Mouse (Mus musculus): ENCODE measurements at regions not wholly inside any gene's neighbourhood (a gene's known extent, or its start where the extent isn't known, plus 50 kb on each side); places are given as distances from the start of the nearest gene placed in this dataset.

DNA sequence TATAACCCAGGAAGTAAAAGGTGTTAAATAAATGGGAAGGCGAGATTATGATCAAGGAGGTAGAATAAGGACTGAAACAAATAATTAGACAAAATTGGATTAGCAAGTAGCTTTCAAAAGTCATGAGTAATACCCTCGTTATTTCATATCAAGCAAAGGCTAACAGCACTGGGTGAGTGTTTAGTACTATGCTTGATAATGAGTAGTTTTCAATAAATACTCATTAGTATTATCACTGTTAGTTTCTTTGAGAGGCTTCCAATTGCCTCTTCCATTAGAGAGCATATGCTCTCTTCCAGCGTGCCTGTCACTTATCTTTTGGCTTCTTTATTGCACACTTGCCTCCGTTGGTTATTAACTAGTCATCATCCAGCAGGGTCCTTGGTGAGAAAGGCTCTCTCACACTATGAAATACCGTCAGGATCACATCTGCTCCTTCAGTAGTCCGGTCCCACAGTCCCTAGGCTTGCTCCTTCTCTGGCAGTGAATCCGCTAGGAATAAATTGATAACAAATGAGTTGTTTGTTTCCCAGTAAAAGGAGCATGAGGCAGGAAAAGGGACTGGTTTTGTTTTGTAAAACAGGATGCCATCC lies 132.3 kb upstream of the A1bg start:
- Histone ChIP-seq H3K4me3 (replicated peaks; ENCODE audit: control insufficient read depth, low read depth, low read length) (no peak overlapping the region), H3K4me1 (ENCODE audit: control insufficient read depth, insufficient read depth, low read length) (no peaks in the 10 kb centered on the region), H3K27ac (ENCODE audit: control insufficient read depth, insufficient read depth, low read depth, low read length, poor library complexity) (no peak overlapping the region)
- WGBS = 81% methylated on average over 7 of the region's 7 CpGs
- no peak for TF ChIP-seq CTCF (IDR thresholded peaks at IDR 0.05; ENCODE audit: control insufficient read depth, insufficient read depth, low read length)
- TF ChIP-seq POLR2A (IDR thresholded peaks at IDR 0.05; ENCODE audit: borderline replicate concordance, control insufficient read depth, low read depth, low read length) = no peak

DNA sequence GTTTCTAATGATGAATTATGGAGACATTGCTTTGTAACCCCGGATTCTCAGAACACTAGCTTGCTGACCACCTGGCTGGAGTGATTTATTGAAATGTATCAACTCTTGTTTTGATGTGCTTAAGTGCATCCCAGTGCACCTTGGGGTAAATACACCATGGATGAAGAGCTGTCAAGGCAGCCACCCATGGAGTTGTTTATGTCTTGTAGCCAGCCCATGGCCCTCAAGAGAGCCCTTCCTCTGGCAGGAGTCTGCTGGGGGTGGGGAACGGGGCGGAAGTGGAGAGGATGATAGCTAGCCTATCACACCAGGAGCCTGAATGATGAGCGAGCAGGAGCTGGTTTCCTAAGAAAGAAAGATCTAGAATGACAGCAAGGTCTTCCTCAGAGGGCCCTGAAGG lies 128.6 kb upstream of the A1bg start:
- WGBS = 69% methylated on average over 4 of the region's 4 CpGs
- no peak for TF ChIP-seq POLR2A (IDR thresholded peaks at IDR 0.05; ENCODE audit: borderline replicate concordance, control insufficient read depth, low read depth, low read length)
- no peak for TF ChIP-seq CTCF (IDR thresholded peaks at IDR 0.05; ENCODE audit: control insufficient read depth, insufficient read depth, low read length)

DNA sequence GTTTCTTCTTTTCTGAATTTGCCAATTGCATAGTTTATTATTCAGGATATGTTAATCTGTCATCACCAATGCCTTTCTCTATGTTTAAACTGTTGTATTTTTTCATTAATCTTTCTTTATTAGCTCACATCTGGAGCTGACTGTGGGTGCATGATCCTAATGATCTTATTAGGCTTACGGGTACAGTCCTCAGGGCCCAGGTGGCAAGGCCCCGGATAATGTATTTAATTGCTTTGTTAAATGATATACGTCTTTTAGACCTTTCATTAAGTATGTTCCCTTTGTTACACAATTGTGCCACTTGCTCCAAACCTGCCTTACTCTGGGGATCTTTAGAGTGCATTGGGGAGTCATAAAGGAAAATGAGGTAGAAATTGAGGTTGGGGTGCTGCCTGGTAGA lies 86.7 kb upstream of the A1bg start:
- no peak overlapping the region for H3K4me3 ChIP-seq (replicated peaks; ENCODE audit: control insufficient read depth, low read depth, low read length)
- no peak for TF ChIP-seq POLR2A (IDR thresholded peaks at IDR 0.05; ENCODE audit: borderline replicate concordance, control insufficient read depth, low read depth, low read length)
- no peak for TF ChIP-seq CTCF (IDR thresholded peaks at IDR 0.05; ENCODE audit: control insufficient read depth, insufficient read depth, low read length)
- no peaks in the 10 kb centered on the region for H3K4me1 ChIP-seq (ENCODE audit: control insufficient read depth, insufficient read depth, low read length)
- no peak overlapping the region for H3K27ac ChIP-seq (ENCODE audit: control insufficient read depth, insufficient read depth, low read depth, low read length, poor library complexity)
- WGBS = 86% methylated on average over 3 of the region's 3 CpGs

More for the DNA sequence above, 128.6 kb upstream of the A1bg start:
- Histone ChIP-seq H3K4me1 (ENCODE audit: control insufficient read depth, insufficient read depth, low read length) (no peaks in the 10 kb centered on the region), H3K4me3 (replicated peaks; ENCODE audit: control insufficient read depth, low read depth, low read length) (no peak overlapping the region), H3K27ac (ENCODE audit: control insufficient read depth, insufficient read depth, low read depth, low read length, poor library complexity) (no peak overlapping the region)

DNA sequence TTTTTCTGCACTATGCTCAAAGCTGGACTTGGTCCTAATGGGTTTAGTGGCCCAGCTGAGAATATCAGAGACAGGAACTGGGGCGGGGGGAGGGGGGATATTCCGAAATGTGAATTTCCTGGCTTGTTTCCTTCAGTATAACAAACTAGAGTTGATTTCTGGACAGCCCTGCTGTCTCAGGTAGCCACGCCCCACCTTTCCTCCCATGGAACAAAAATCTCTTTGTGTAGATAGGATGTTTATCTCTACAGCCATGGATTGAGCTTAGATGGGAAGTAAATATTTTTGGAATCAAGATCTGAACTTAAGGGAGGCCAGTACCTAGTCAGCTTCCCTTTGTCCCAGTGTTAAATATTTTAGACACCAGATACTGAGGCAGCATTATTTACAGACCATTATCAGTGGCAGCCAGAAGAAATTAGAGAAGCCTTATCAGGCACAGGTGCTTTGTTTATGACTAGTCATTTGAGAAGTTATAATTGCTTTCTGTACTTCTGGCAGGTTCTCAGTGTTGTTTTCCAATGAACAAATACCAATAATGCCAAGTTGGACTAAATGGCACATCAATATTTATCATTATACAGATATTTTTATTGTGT lies 84.7 kb upstream of the A1bg start:
- no peak for TF ChIP-seq CTCF (IDR thresholded peaks at IDR 0.05; ENCODE audit: control insufficient read depth, insufficient read depth, low read length)
- TF ChIP-seq POLR2A (IDR thresholded peaks at IDR 0.05; ENCODE audit: borderline replicate concordance, control insufficient read depth, low read depth, low read length) = no peak
- Histone ChIP-seq H3K4me1 (ENCODE audit: control insufficient read depth, insufficient read depth, low read length) (no peaks in the 10 kb centered on the region), H3K27ac (ENCODE audit: control insufficient read depth, insufficient read depth, low read depth, low read length, poor library complexity) (no peak overlapping the region), H3K4me3 (replicated peaks; ENCODE audit: control insufficient read depth, low read depth, low read length) (no peak overlapping the region)
- WGBS = 76% methylated on average over 3 of the region's 3 CpGs

DNA sequence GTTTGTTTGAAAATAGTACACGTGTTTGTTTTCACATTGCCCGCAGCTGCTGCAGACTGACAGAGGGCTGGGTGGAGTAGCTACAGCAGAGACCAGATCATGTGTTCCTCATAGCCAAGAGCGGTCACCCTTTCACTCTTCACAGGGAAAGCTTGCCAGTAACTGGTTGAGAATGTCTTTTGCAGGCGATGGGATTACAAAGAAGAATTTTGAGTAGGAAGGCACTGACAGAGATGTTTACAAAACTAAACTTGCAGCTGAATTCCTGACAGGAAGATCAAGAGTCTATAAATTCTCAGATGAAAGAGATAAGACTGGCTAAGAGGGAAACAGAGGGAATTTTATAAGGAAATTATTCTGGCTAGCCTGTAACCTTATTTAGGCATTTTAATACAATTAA lies 83.8 kb upstream of the A1bg start:
- no peak overlapping the region for H3K4me3 ChIP-seq (replicated peaks; ENCODE audit: control insufficient read depth, low read depth, low read length)
- TF ChIP-seq POLR2A (IDR thresholded peaks at IDR 0.05; ENCODE audit: borderline replicate concordance, control insufficient read depth, low read depth, low read length) = no peak
- no peak for TF ChIP-seq CTCF (IDR thresholded peaks at IDR 0.05; ENCODE audit: control insufficient read depth, insufficient read depth, low read length)
- H3K27ac ChIP-seq (ENCODE audit: control insufficient read depth, insufficient read depth, low read depth, low read length, poor library complexity) = no peak overlapping the region
- H3K4me1 ChIP-seq (ENCODE audit: control insufficient read depth, insufficient read depth, low read length) = no peaks in the 10 kb centered on the region
- WGBS = 77% methylated on average over 4 of the region's 4 CpGs

DNA sequence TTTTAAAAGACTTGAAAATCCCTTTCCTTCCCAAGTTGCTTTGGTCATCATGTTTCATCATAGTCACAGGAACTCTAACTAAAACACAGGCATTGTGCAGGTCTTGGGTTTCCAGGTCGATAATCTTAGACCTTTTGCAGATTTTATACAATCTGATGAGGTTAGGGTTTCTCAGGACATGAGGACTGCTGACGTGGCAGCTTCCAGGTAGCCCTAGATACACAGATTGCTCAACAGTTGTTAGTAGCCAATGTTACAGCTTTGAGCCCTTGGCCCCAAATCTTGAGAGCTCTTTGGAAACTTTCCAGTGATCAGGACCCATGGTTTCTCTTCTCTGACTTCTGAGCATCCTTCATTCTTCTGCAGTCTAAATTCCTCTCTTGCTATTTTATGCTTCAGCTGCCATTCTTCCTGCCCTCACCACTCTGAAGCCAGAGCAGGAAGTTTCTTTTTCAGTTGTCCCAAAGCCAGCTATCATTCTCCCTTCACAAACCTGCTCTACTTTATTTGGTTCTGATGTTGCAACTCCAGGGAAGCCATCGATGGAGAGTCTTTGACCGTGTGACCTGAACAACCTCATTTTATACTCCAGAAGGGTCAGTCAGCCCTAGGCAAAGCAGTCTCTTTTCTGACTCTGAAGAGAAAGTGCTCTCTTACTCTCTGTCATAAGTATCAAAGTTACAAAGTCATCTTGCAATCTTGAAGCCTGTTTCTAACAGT lies 71.3 kb upstream of the A1bg start:
- Histone ChIP-seq H3K4me1 (ENCODE audit: control insufficient read depth, insufficient read depth, low read length) (no peaks in the 10 kb centered on the region), H3K4me3 (replicated peaks; ENCODE audit: control insufficient read depth, low read depth, low read length) (no peak overlapping the region), H3K27ac (ENCODE audit: control insufficient read depth, insufficient read depth, low read depth, low read length, poor library complexity) (no peak overlapping the region)
- 71% methylated on average over 4 of the region's 4 CpGs for WGBS
- TF ChIP-seq CTCF (IDR thresholded peaks at IDR 0.05; ENCODE audit: control insufficient read depth, insufficient read depth, low read length) (no peak), POLR2A (IDR thresholded peaks at IDR 0.05; ENCODE audit: borderline replicate concordance, control insufficient read depth, low read depth, low read length) (no peak)

DNA sequence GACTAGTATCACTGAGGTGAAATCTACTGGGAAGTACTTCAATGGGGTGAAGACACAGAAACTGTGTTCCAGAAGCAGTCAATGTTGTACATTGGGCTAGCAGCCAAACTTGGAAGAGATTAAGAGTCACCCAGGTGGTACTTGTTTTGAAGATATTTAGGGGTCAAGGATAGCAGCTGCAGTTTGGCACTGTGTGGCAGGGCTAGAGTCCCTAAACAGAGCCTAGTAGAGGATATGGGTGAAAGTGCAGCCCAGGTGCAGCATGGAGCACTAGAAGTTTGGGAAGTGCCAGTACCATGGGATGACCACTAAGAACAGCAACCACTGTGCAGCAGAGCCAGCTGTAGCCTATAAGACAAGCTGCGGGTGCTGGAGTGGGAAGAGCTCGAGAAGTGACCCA lies 70.6 kb upstream of the A1bg start:
- WGBS = 84% methylated on average over 2 of the region's 2 CpGs
- TF ChIP-seq CTCF (IDR thresholded peaks at IDR 0.05; ENCODE audit: control insufficient read depth, insufficient read depth, low read length) (no peak), POLR2A (IDR thresholded peaks at IDR 0.05; ENCODE audit: borderline replicate concordance, control insufficient read depth, low read depth, low read length) (no peak)
- Histone ChIP-seq H3K27ac (ENCODE audit: control insufficient read depth, insufficient read depth, low read depth, low read length, poor library complexity) (no peak overlapping the region), H3K4me1 (ENCODE audit: control insufficient read depth, insufficient read depth, low read length) (no peaks in the 10 kb centered on the region), H3K4me3 (replicated peaks; ENCODE audit: control insufficient read depth, low read depth, low read length) (no peak overlapping the region)

DNA sequence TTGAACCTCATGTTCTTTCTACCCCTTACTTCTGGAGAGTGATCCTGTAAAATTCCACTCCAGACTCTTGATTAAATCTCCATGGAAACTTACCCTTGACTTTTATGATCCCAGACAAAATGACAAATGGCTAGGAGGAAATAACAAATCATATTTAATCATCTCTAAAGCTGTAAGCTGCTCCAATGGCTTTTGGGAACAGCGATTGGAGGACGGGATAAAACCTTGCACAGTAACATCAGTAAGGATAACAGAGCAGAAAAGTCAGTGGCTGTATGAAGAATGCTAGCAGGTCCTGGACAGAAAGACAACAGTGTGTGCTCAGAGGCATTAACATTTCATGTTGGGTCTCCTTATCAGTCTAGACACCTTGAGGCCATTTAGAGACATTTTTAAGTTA lies 59.8 kb upstream of the A1bg start:
- Histone ChIP-seq H3K4me1 (ENCODE audit: control insufficient read depth, insufficient read depth, low read length) (no peaks in the 10 kb centered on the region), H3K27ac (ENCODE audit: control insufficient read depth, insufficient read depth, low read depth, low read length, poor library complexity) (no peak overlapping the region), H3K4me3 (replicated peaks; ENCODE audit: control insufficient read depth, low read depth, low read length) (no peak overlapping the region)
- TF ChIP-seq CTCF (IDR thresholded peaks at IDR 0.05; ENCODE audit: control insufficient read depth, insufficient read depth, low read length) = no peak
- no peak for TF ChIP-seq POLR2A (IDR thresholded peaks at IDR 0.05; ENCODE audit: borderline replicate concordance, control insufficient read depth, low read depth, low read length)
- 74% methylated on average over 2 of the region's 2 CpGs for WGBS
